Mouse (Mus musculus) erythroblast, embryonic 14.5 days (primary cell): ENCODE results near the gene Ramp2.

Experiments used
- GATA1 ChIP-seq: IDR thresholded peaks from 2 replicates; pipeline ENCODE4 v1.6.1; 2012; ENCODE audit warnings: low read length, inconsistent platforms, mixed read lengths
- TAL1 ChIP-seq: IDR thresholded peaks from 3 replicates; pipeline ENCODE4 v1.6.1; 2012; ENCODE audit warnings: low read length, inconsistent platforms, mixed read lengths

GRCm38 (mm10) chr11:101218436-101219055 is 27.3 kb upstream of the Ramp2 start:
- TF ChIP-seq GATA1 = no peak
- TF ChIP-seq TAL1 = no peak
